Mouse (Mus musculus) cerebellum, adult 2 months (tissue): ENCODE results near the gene Zbtb7b. TPM values are rescaled to one million over a fixed set of nuclear protein-coding genes. Genes with fewer than 3 reads are reported as not detected.

Source experiments
- DNase-seq, 2 experiments: peaks; one replicate each; pipeline ENCODE4 v3.0.0; 2021
- H3K27ac ChIP-seq: fragments of 200-500 bp; 2 replicates; pipeline ENCODE4 v1.5.1; 2012; ENCODE audit warnings: low read length, control low read depth, inconsistent platforms; ENCODE audit not compliant: insufficient read depth
- H3K27me3 ChIP-seq: fragments of 200-500 bp; 2 replicates; pipeline ENCODE4 v1.6.1; 2012; ENCODE audit warnings: inconsistent platforms, mild to moderate bottlenecking, low read length, moderate library complexity; ENCODE audit not compliant: control insufficient read depth, insufficient read depth
- H3K4me1 ChIP-seq: fragments of 200-500 bp; 2 replicates; pipeline ENCODE4 v1.6.1; 2011; ENCODE audit warnings: low read length; ENCODE audit not compliant: control insufficient read depth, insufficient read depth
- H3K4me3 ChIP-seq: fragments of 200-500 bp; replicated peaks from 2 replicates; pipeline ENCODE3; 2011; ENCODE audit warnings: mild to moderate bottlenecking, low read depth, low read length, control low read depth; ENCODE audit not compliant: insufficient read depth
- CTCF ChIP-seq: fragments of 200-500 bp; IDR thresholded peaks from 2 replicates; pipeline ENCODE4 v1.5.1; 2011; ENCODE audit warnings: low read depth, mild to moderate bottlenecking, control low read depth, low read length, moderate library complexity, borderline replicate concordance; ENCODE audit not compliant: insufficient read depth
- POLR2A ChIP-seq: fragments of 200-500 bp; IDR thresholded peaks from 2 replicates; pipeline ENCODE4 v1.6.1; 2011; ENCODE audit warnings: low read length, control low read depth, borderline replicate concordance; ENCODE audit not compliant: insufficient read depth
- WGBS: fragments of 180-500 bp; shearing (Covaris S2); methylation state at CpG from one replicate; pipeline ENCODE4 v1.1.7; 2018; 5-methylcytosine and 5-hydroxymethylcytosine counted together
- polyA plus RNA-seq: library from polyadenylated mRNA; depleted of rRNA; stranded (reverse); fragments of >200 nt; gene quantifications from 2 replicates; pipeline ENCODE4 v1.2.3, GENCODE M21; 2012

The Zbtb7b gene
- polyA plus RNA-seq, 1 experiment = 43.3 TPM

DNA sequence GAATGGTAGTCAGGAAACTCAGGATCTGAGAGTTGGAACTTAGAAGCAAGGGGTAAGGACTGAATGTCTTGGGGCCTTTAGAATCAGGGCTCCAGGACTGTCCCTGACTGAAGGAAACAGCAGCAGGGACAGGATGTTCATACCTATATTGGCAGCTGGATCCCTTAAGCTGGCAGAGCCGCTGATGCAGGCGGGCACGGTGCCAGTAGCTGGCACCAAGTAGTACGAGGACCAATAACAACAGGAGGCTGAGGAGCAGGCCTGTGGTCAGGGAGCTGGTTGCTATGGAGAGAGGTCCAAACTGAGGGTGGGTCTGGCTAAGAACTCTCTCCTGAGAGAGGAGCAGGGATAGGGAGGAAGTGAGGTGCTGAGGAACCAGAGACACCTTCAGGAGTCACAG lies 52.8 kb downstream of the Zbtb7b start:
- Histone ChIP-seq H3K4me3 (no peak overlapping the region), H3K4me1 (no peaks in the 10 kb centered on the region), H3K27ac (no peak overlapping the region), H3K27me3 (no peaks in the 10 kb centered on the region)
- DNase-seq = no peak
- TF ChIP-seq POLR2A (no peak), CTCF (no peak)
- WGBS = 13% methylated on average over 4 of the region's 4 CpGs

- 9% methylated on average over 11 of the region's 11 CpGs for WGBS
These were observed 54.1 kb downstream of the Zbtb7b start for GRCm38 (mm10) chr3:89340465-89340864.

DNA sequence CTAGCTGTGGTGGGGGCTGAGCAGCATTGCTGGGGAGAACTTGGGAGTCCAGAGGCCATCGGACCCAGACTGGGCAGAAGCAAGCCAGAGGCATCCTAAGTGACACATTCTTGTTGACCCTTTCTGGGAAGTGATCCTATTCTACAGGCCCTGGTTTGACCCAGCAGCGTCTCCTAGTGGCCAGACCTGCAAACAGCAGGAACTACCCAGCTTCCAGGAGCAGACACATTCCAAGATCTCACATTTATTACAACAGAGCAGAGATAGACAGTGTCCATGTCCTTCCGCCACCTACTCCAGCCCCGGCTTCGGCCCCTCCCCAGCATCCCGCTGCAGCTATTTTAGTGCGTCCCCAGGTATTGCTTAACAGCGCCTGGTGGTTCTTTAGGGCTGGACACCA lies 55.2 kb downstream of the Zbtb7b start:
- 46% methylated on average over 8 of the region's 8 CpGs for WGBS
- no peaks in the 10 kb centered on the region for H3K27me3 ChIP-seq
- no peaks in the 10 kb centered on the region for H3K4me1 ChIP-seq
- H3K4me3 ChIP-seq = no peak overlapping the region
- no peak overlapping the region for H3K27ac ChIP-seq
- DNase-seq = peak in 1 of 2 experiments; percentile 55
- TF ChIP-seq CTCF (peak; percentile 74), POLR2A (no peak)

More at GRCm38 (mm10) chr3:89340465-89340864, 54.1 kb downstream of the Zbtb7b start:
- Histone ChIP-seq H3K27ac (no peak overlapping the region), H3K27me3 (no peaks in the 10 kb centered on the region), H3K4me3 (no peak overlapping the region), H3K4me1 (no peaks in the 10 kb centered on the region)
- DNase-seq = peak; percentile 61 to 79
- TF ChIP-seq POLR2A (no peak), CTCF (peak; percentile 96)

GRCm38 (mm10) chr3:89337721-89338578 lies 56.6 kb downstream of the Zbtb7b start, which contains the start of gene Efna4:
TSS of gene Efna4 (minus strand) at chr3:89338028.
- 3% methylated on average over 44 of the region's 44 CpGs for WGBS
- Histone ChIP-seq H3K4me1 (no peaks in the 10 kb centered on the region), H3K4me3 (peak within 1 kb of the TSS; percentile 54), H3K27ac (no peak within 1 kb of the TSS), H3K27me3 (no peaks in the 10 kb centered on the region)
- DNase-seq = no peak
- TF ChIP-seq POLR2A = no peak
- no peak for TF ChIP-seq CTCF

DNA sequence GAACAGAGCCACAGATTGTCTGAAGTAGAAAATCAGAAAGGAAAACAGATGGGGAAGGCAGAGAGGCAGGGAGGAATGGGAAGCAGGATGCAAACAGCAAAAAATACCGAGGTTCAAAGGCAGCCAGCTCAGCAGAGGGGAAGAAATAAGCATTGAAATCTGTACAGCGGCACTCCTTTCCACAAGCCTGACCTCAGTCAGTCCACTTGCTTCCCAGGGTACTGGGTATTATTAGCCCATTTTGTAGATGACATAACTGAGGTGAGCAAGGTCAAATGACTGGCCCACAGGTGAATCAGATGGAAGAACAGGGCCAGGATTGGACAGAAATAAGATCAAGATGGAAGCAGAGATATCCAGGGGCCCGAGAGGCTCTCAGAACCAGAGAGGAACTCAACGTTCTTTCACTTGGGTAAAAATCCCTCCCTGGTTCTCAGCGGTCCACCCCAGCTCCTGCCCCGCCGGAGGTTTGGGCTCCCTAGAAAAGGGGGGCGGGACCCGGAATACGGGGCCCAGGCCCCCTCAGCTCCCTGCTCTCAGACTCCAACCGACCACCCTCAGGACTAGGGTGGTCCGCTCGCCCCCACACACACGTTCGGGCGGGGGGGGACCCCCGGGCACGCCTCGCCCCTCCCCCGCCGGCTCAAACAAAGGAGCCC lies 57.4 kb downstream of the Zbtb7b start:
- no peak for DNase-seq
- TF ChIP-seq CTCF (no peak), POLR2A (no peak)
- Histone ChIP-seq H3K4me3 (peak overlapping the region; percentile 54), H3K27ac (no peak overlapping the region), H3K4me1 (no peaks in the 10 kb centered on the region; the same call in 1 of the 2 replicates), H3K27me3 (no peaks in the 10 kb centered on the region)
- 8% methylated on average over 21 of the region's 21 CpGs for WGBS

DNA sequence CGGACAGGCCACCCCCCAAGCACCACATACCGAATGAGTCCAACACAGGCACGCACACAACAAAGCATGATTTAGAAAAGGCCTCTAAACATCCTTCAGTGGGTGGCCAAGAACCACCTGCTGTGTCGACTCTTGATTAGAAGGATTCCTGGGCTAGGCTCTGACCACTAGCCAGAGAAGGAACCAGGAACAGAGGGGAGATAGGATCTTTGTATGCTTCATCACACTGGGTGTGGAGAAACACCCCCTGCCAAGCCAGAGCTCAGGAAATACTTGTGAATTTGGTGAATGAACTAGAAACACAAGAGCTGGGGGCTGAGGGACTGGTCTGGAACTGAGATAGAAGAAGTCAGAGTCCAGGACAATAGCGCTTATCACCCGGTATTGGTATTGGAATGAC lies 58.0 kb downstream of the Zbtb7b start:
- TF ChIP-seq POLR2A = no peak
- no peak for TF ChIP-seq CTCF
- WGBS = 80% methylated on average over 6 of the region's 6 CpGs
- H3K4me1 ChIP-seq = no peaks in the 10 kb centered on the region; the same call in 1 of the 2 replicates

GRCm38 (mm10) chr3:89333053-89333452 lies 61.5 kb downstream of the Zbtb7b start:
- TF ChIP-seq CTCF = no peak
- Histone ChIP-seq H3K4me3 (no peak overlapping the region), H3K4me1 (no peaks in the 10 kb centered on the region; the same call in 1 of the 2 replicates), H3K27me3 (no peaks in the 10 kb centered on the region), H3K27ac (no peak overlapping the region)
- no peak for DNase-seq
- WGBS = 25% methylated on average over 11 of the region's 11 CpGs

More for the DNA sequence above, 58.0 kb downstream of the Zbtb7b start:
- Histone ChIP-seq H3K27me3 (no peaks in the 10 kb centered on the region), H3K27ac (no peak overlapping the region), H3K4me3 (no peak overlapping the region)
- DNase-seq = no peak

DNA sequence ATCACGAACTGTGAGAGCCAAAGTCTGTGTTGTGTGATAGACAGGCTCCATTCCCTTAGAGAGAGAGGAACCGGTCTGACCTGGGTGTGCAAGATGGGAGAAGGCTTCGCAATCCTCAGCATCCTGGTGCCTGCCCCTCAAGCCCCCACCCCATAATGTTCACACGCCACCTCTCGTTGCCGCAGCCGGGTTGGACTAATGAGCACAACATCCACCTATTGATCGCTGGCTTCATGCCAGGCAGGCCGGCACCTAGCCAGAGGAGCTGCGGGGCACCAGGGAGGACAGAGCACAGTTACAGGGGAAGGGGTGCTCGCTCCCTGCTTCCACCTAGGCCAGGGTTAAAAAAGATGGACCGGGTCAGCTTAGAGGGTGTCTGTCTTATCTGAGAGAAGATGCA lies 62.1 kb downstream of the Zbtb7b start:
- no peak overlapping the region for H3K4me3 ChIP-seq
- no peak for DNase-seq
- no peaks in the 10 kb centered on the region; the same call in 1 of the 2 replicates for H3K4me1 ChIP-seq
- no peak overlapping the region for H3K27ac ChIP-seq
- H3K27me3 ChIP-seq = no peaks in the 10 kb centered on the region
- 25% methylated on average over 12 of the region's 12 CpGs for WGBS
- TF ChIP-seq POLR2A = no peak
- TF ChIP-seq CTCF = no peak
